Mouse (Mus musculus) heart, adult 2 months (tissue): ENCODE results near the gene Ascc1.

ENCODE experiments used
- CTCF ChIP-seq: fragments of 200-600 bp; IDR thresholded peaks from 2 replicates; pipeline ENCODE4 v1.8.1; 2022; ENCODE audit warnings: antibody characterized with exemption, mild to moderate bottlenecking, moderate library complexity
- EP300 ChIP-seq: fragments of 200-500 bp; IDR thresholded peaks from 2 replicates; pipeline ENCODE4 v1.6.1; 2011; ENCODE audit warnings: low read depth, low read length, control low read depth; ENCODE audit not compliant: insufficient read depth
- POLR2A ChIP-seq: fragments of 200-500 bp; IDR thresholded peaks from 2 replicates; pipeline ENCODE4 v1.6.1; 2011; ENCODE audit warnings: mild to moderate bottlenecking, low read depth, low read length, control low read depth; ENCODE audit not compliant: insufficient read depth

DNA sequence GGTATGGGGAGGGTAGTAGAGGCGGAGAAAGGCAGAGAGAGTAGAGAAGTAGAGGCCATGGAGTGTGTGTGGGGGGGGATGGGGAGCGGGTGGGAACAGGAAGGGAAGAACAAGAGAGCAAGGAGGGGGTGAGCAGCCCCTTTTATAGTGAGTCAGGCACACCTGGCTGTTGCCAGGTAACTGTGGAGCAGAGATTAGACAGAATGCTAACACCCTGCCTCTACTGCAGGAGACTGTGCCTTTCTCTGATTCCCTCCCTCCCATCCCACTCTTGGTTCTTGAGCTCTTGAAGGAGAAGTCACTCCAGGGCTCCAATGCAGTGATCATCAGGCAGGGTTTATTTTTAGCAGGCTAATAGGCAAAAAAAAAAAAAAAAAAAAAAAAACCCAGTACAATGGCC lies 30.0 kb downstream of the Ascc1 start:
- TF ChIP-seq POLR2A (no peak), CTCF (no peak), EP300 (no peak)
